Mouse (Mus musculus) olfactory bulb, adult 2 months (tissue): ENCODE measurements around the gene Steap2.

Experiments
- CTCF ChIP-seq: fragments of 200-500 bp; IDR thresholded peaks from 2 replicates; pipeline ENCODE4 v1.5.1; 2012; ENCODE audit warnings: low read depth, mild to moderate bottlenecking, low read length, moderate library complexity; ENCODE audit not compliant: insufficient read depth
- POLR2A ChIP-seq: fragments of 200-500 bp; IDR thresholded peaks from 2 replicates; pipeline ENCODE4 v1.6.1; 2012; ENCODE audit warnings: mild to moderate bottlenecking, low read depth, low read length, moderate library complexity; ENCODE audit not compliant: insufficient read depth

- TF ChIP-seq CTCF (no peak), POLR2A (no peak)
Measured at GRCm38 (mm10) chr5:5676082-5676481, 18.3 kb downstream of the Steap2 start.
